Mouse (Mus musculus) forebrain, embryonic 10.5 days (tissue): Measurements from ENCODE around the gene Tnnt1. TPM values are rescaled to one million over a fixed set of nuclear protein-coding genes. Genes with fewer than 3 reads are reported as not detected.

Experiments
- DNase-seq: peaks from one replicate; pipeline ENCODE4 v3.0.0-alpha.2; 2017; ENCODE audit warnings: low spot score; ENCODE audit errors: extremely low spot score
- H3K27ac ChIP-seq: fragments of 300-500 bp; sonication (generic); 2 replicates; pipeline ENCODE4 v1.5.1; 2016; ENCODE audit warnings: mild to moderate bottlenecking
- H3K27me3 ChIP-seq: fragments of 300-500 bp; sonication (generic); 2 replicates; pipeline ENCODE4 v1.6.1; 2016; ENCODE audit warnings: mild to moderate bottlenecking; ENCODE audit not compliant: poor library complexity, severe bottlenecking
- H3K36me3 ChIP-seq: fragments of 300-500 bp; sonication (generic); replicated peaks from 2 replicates; pipeline ENCODE4 v1.6.1; 2016; ENCODE audit warnings: mild to moderate bottlenecking, moderate library complexity
- H3K4me1 ChIP-seq: fragments of 300-500 bp; sonication (generic); 2 replicates; pipeline ENCODE4 v1.6.1; 2016
- H3K4me3 ChIP-seq: fragments of 300-500 bp; sonication (generic); 2 replicates; pipeline ENCODE4 v1.5.1; 2016; ENCODE audit warnings: mild to moderate bottlenecking, moderate library complexity
- H3K9me3 ChIP-seq: fragments of 300-500 bp; sonication (generic); 2 replicates; pipeline ENCODE4 v1.6.1; 2016; ENCODE audit warnings: mild to moderate bottlenecking, moderate library complexity
- WGBS: fragments of 180-500 bp; shearing (Covaris S2); methylation state at CpG from one replicate; pipeline ENCODE4 v1.1.7; 2016; 5-methylcytosine and 5-hydroxymethylcytosine counted together
- polyA plus RNA-seq: library from polyadenylated mRNA; unstranded; fragments of >200 nt; fragmentation: Nextera tagmentation; extraction: Ambion mirVana; gene quantifications from 2 replicates; pipeline ENCODE4 v1.2.1, GENCODE M21; 2016

Tnnt1 gene
- polyA plus RNA-seq, 1 experiment from 2014 or later = 4.3 TPM

- DNase-seq = no peak
- Histone ChIP-seq H3K27ac (peak overlapping the region; percentile 71), H3K27me3 (peaks cover 5% of the 10 kb centered on the region), H3K4me3 (0 out of 2 replicates have a peak overlapping the region, but pooled peaks have one; percentile 7), H3K36me3 (no peaks in the 10 kb centered on the region), H3K4me1 (peaks cover 47% of the 10 kb centered on the region), H3K9me3 (peaks cover 4% of the 10 kb centered on the region; the same call in 1 of the 2 replicates)
- WGBS = 51% methylated on average over 6 of the region's 6 CpGs
Measured at GRCm38 (mm10) chr7:4513829-4514712, 2.1 kb downstream of the Tnnt1 start.

GRCm38 (mm10) chr7:4513236-4513635, 2.9 kb downstream of the Tnnt1 start:
- H3K9me3 ChIP-seq = peaks cover 4% of the 10 kb centered on the region; the same call in 1 of the 2 replicates
- H3K27ac ChIP-seq = peak overlapping the region; percentile 71; the same call in 1 of the 2 replicates
- 35% methylated on average over 13 of the region's 13 CpGs for WGBS
- H3K27me3 ChIP-seq = peaks cover 10% of the 10 kb centered on the region
- no peak overlapping the region for H3K4me3 ChIP-seq
- peak; percentile 56 for DNase-seq
- peaks cover 47% of the 10 kb centered on the region for H3K4me1 ChIP-seq
- no peaks in the 10 kb centered on the region for H3K36me3 ChIP-seq

DNA sequence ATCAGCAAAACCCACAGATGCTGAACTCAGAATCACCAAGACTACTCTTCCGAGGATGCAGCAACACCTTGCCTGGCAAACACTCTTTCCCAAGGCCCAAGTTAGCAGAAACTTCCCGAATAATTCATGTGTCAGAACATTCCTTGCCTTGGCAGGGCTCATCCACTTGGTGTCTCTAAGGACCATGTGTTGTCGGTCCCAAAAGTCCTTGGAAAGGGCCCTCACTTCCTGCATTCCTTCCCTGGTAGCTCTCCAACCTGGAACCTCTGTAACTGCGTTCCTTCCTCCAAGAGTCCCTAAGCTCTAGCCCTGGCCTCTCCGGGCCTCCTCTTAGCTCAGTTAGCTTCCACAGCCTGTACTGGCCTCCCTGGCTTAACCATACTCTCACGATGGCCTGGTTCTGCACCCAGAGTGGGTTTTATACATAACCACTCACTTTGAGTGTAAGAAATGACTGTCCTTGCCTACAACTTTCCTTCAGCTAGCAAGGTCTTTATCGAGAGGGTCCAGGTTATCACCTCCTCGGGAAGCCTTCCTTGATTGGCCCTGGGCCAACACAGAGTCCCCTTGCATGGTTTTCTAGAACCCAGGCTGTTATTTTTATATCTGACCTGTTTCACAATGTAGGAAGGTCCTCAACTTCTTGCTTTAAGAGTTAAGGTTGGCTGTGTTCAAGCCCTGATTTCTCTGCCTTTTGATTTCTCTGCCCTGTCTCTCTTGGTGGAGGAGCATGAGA, 4.5 kb downstream of the Tnnt1 start:
- WGBS = 83% methylated on average over 8 of the region's 8 CpGs
- peaks cover 43% of the 10 kb centered on the region for H3K4me1 ChIP-seq
- H3K4me3 ChIP-seq = no peak overlapping the region
- no peak overlapping the region for H3K27ac ChIP-seq
- no peak for DNase-seq
- H3K27me3 ChIP-seq = peaks cover 10% of the 10 kb centered on the region
- peaks cover 4% of the 10 kb centered on the region; the same call in 1 of the 2 replicates for H3K9me3 ChIP-seq
- no peaks in the 10 kb centered on the region for H3K36me3 ChIP-seq

GRCm38 (mm10) chr7:4509863-4510608, 6.1 kb downstream of the Tnnt1 start:
- Histone ChIP-seq H3K27ac (0 out of 2 replicates have a peak overlapping the region, but pooled peaks have one; percentile 44), H3K4me3 (no peak overlapping the region; the same call in 1 of the 2 replicates), H3K27me3 (peaks cover 10% of the 10 kb centered on the region), H3K4me1 (peaks cover 29% of the 10 kb centered on the region), H3K9me3 (peaks cover 4% of the 10 kb centered on the region; the same call in 1 of the 2 replicates), H3K36me3 (no peaks in the 10 kb centered on the region)
- WGBS = 24% methylated on average over 24 of the region's 24 CpGs
- DNase-seq = peak; percentile 77

- no peaks in the 10 kb centered on the region for H3K9me3 ChIP-seq
- DNase-seq = no peak
- H3K27me3 ChIP-seq = peaks cover 10% of the 10 kb centered on the region
- H3K27ac ChIP-seq = no peak overlapping the region
- WGBS = 85% methylated on average over 8 of the region's 8 CpGs
- peaks cover 17% of the 10 kb centered on the region for H3K4me1 ChIP-seq
- H3K4me3 ChIP-seq = no peak overlapping the region
- H3K36me3 ChIP-seq = no peaks in the 10 kb centered on the region
Measured at GRCm38 (mm10) chr7:4508739-4509116, 7.5 kb downstream of the Tnnt1 start.

- 75% methylated on average over 32 of the region's 32 CpGs for WGBS
- DNase-seq = no peak
- no peaks in the 10 kb centered on the region for H3K9me3 ChIP-seq
- peaks cover 13% of the 10 kb centered on the region for H3K4me1 ChIP-seq
- H3K36me3 ChIP-seq = no peaks in the 10 kb centered on the region
- no peak overlapping the region for H3K27ac ChIP-seq
- H3K4me3 ChIP-seq = no peak overlapping the region
- peaks cover 10% of the 10 kb centered on the region for H3K27me3 ChIP-seq
Measured at GRCm38 (mm10) chr7:4508062-4508738, 8.0 kb downstream of the Tnnt1 start.

DNA sequence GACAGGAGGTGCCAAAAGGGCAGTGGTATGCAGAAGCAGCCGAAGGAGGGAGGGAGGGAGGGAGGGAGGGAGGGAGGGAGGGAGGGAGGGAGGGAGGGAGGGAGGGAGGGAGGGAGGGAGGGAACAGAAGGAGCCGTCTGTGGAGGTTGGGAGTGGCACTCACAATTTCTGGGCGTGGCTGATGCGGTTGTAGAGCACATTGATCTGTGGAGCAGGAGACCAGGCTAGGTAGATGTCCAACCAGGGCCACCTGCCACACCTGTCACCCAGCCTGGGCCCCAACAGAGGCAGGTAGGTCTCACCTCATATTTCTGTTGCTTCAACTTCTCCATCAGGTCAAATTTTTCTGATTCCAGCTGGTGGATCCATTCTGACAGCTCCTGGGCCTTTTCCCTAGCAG, 9.0 kb downstream of the Tnnt1 start:
- no peak for DNase-seq
- 81% methylated on average over 3 of the region's 4 CpGs for WGBS
- H3K4me1 ChIP-seq = peaks cover 18% of the 10 kb centered on the region
- no peak overlapping the region for H3K27ac ChIP-seq
- H3K9me3 ChIP-seq = no peaks in the 10 kb centered on the region
- H3K4me3 ChIP-seq = no peak overlapping the region
- H3K36me3 ChIP-seq = no peaks in the 10 kb centered on the region
- H3K27me3 ChIP-seq = peaks cover 10% of the 10 kb centered on the region

- H3K4me1 ChIP-seq = peaks cover 21% of the 10 kb centered on the region
- H3K27me3 ChIP-seq = peaks cover 10% of the 10 kb centered on the region
- no peaks in the 10 kb centered on the region for H3K9me3 ChIP-seq
- H3K36me3 ChIP-seq = no peaks in the 10 kb centered on the region
- DNase-seq = no peak
- H3K27ac ChIP-seq = no peak overlapping the region
- H3K4me3 ChIP-seq = no peak overlapping the region
- 69% methylated on average over 11 of the region's 11 CpGs for WGBS
Measured at GRCm38 (mm10) chr7:4504646-4505435, 11.3 kb downstream of the Tnnt1 start.

GRCm38 (mm10) chr7:4503858-4504257, 12.3 kb downstream of the Tnnt1 start:
- 87% methylated on average over 5 of the region's 5 CpGs for WGBS
- no peaks in the 10 kb centered on the region for H3K9me3 ChIP-seq

GRCm38 (mm10) chr7:4503100-4503499, 13.1 kb downstream of the Tnnt1 start:
- H3K27ac ChIP-seq = no peak overlapping the region
- no peak for DNase-seq
- no peaks in the 10 kb centered on the region for H3K9me3 ChIP-seq
- H3K36me3 ChIP-seq = peaks cover 6% of the 10 kb centered on the region; the same call in 1 of the 2 replicates
- H3K4me3 ChIP-seq = no peak overlapping the region
- peaks cover 35% of the 10 kb centered on the region for H3K4me1 ChIP-seq
- no peaks in the 10 kb centered on the region for H3K27me3 ChIP-seq
- WGBS = 84% methylated on average over 4 of the region's 4 CpGs

More at GRCm38 (mm10) chr7:4503858-4504257, 12.3 kb downstream of the Tnnt1 start:
- DNase-seq = no peak
- Histone ChIP-seq H3K36me3 (peaks cover 6% of the 10 kb centered on the region; the same call in 1 of the 2 replicates), H3K27ac (no peak overlapping the region), H3K4me3 (no peak overlapping the region), H3K4me1 (peaks cover 27% of the 10 kb centered on the region), H3K27me3 (peaks cover 4% of the 10 kb centered on the region)

GRCm38 (mm10) chr7:4502421-4503090, 13.6 kb downstream of the Tnnt1 start:
- H3K27me3 ChIP-seq = no peaks in the 10 kb centered on the region
- H3K27ac ChIP-seq = peak overlapping the region; percentile 93
- H3K9me3 ChIP-seq = no peaks in the 10 kb centered on the region
- WGBS = 12% methylated on average over 14 of the region's 14 CpGs
- H3K4me1 ChIP-seq = peaks cover 40% of the 10 kb centered on the region
- peak overlapping the region; percentile 94 for H3K4me3 ChIP-seq
- peaks cover 7% of the 10 kb centered on the region for H3K36me3 ChIP-seq
- DNase-seq = peak; percentile 24
